Mouse (Mus musculus) bone marrow macrophage, adult 2 months (primary cell): Measurements from ENCODE around the gene Trim2.

Source experiments
- CTCF ChIP-seq: IDR thresholded peaks from 2 replicates; pipeline ENCODE4 v1.5.1; 2012; ENCODE audit warnings: low read depth, mild to moderate bottlenecking, low read length, moderate library complexity
- POLR2A ChIP-seq: IDR thresholded peaks from 2 replicates; pipeline ENCODE4 v1.6.1; 2012; ENCODE audit warnings: mild to moderate bottlenecking, low read depth, low read length, borderline replicate concordance

DNA sequence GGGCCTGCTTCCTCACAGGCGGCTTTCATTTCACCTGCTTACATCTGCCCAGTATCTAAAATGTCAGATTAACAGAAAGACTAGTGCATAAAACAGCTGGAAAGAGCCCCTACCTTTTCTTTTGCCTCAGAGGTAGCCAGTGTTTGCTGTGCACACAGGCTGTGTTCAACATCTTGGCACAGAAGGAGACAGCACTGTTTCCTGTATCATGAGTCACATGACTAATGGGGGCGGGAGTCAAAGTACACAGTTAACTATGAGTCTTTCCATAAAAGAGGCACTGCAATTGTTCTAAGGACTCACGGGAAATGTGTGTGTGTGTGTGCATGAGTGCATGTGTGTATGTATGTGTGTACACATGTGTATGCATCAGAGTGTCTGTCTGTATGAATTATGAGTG, 43.9 kb downstream of the Trim2 start:
- TF ChIP-seq CTCF (no peak), POLR2A (no peak)
